Comparison of ENCODE assay signal across 8 mouse cellular contexts in genomic region chr11:20631026-20631940, GRCm38 (mm10).
DNase-seq lines count a peak whose midpoint lies in the region; ATAC-seq lines count a peak whose summit lies in the region.

No protein-coding gene starts in this region.

- peak; percentile 66 for ATAC-seq in inflammation-experienced regulatory T-cells, adult 6 months
- peak; percentile 68 for ATAC-seq in megakaryocyte progenitor cell, adult 5-6 weeks (replicated peaks; ENCODE audit: poor library complexity)

- DNase-seq in adrenal gland, adult 8-10 months = peak; percentile 96
- DNase-seq in embryo, embryonic 10.5 days (ENCODE audit: low spot score) = peak; percentile 98
- peak; percentile 96 for DNase-seq in gastrocnemius, postnatal 14 days
- peak; percentile 91 to 95 for DNase-seq in left cerebral cortex, postnatal 10 days (ENCODE audit: extremely low spot score in 1 of 2, low spot score in 2 of 2)
- peak; percentile 85 for DNase-seq in right cerebral cortex, postnatal 4 days
- DNase-seq in yolk sac, embryonic 10.5 days (ENCODE audit: low spot score) = peak; percentile 91

- intact Hi-C loops in gastrocnemius, postnatal 14 days (cut with DNase I; ENCODE audit: low total_unique reads) = no loop called here
- intact Hi-C loops in left cerebral cortex, postnatal 10 days (cut with DNase I) = loop anchor here (5.0 kb wide), 1 partner anchor 89 kb away; the partner anchor contains the start of gene Sertad2

Comparison
In these comparisons a context has a peak if more than half of its experiments do, and no peak if none do; other contexts are left out.
1. Peak in every context shown above with its lines: DNase-seq and ATAC-seq.